Mouse (Mus musculus) myocyte (in vitro differentiated cells): Measurements from ENCODE around the gene Muc5b.

Experiments used
- CEBPB ChIP-seq: IDR thresholded peaks from 2 replicates; pipeline ENCODE4 v1.6.1; 2011; ENCODE audit warnings: mild to moderate bottlenecking, moderate library complexity; ENCODE audit not compliant: poor library complexity, insufficient read depth, severe bottlenecking
- E2F4 ChIP-seq: IDR thresholded peaks from one replicate; pipeline ENCODE4 v1.6.1; 2011; ENCODE audit warnings: mild to moderate bottlenecking, control low read depth, moderate library complexity; ENCODE audit not compliant: insufficient read depth
- MAX ChIP-seq: IDR thresholded peaks from one replicate; pipeline ENCODE4 v1.6.1; 2011; ENCODE audit warnings: low read depth, mild to moderate bottlenecking, control low read depth
- MYOD1 ChIP-seq, 3 experiments: IDR thresholded peaks; one replicate each; pipeline ENCODE4 v1.6.1; 2011; ENCODE audit warnings: control low read depth in 2 of 3, low read depth in 2 of 3, mild to moderate bottlenecking in 2 of 3, moderate library complexity in 1 of 3; ENCODE audit not compliant: insufficient read length in 2 of 3, control insufficient read depth in 1 of 3
- POLR2A ChIP-seq: IDR thresholded peaks from one replicate; pipeline ENCODE4 v1.6.1; 2011; ENCODE audit warnings: low read depth, mild to moderate bottlenecking, control low read depth, moderate library complexity; ENCODE audit not compliant: insufficient read length
- POLR2AphosphoS2 ChIP-seq: IDR thresholded peaks from one replicate; pipeline ENCODE4 v1.6.1; 2011; ENCODE audit warnings: low read depth, control low read depth; ENCODE audit not compliant: insufficient read length
- SRF ChIP-seq: IDR thresholded peaks from one replicate; pipeline ENCODE4 v1.6.1; 2011; ENCODE audit warnings: low read depth; ENCODE audit not compliant: control insufficient read depth, insufficient read length
- TCF12 ChIP-seq: IDR thresholded peaks from one replicate; pipeline ENCODE4 v1.6.1; 2011; ENCODE audit warnings: mild to moderate bottlenecking, control low read depth; ENCODE audit not compliant: poor library complexity, insufficient read depth, severe bottlenecking
- TCF3 ChIP-seq: IDR thresholded peaks from one replicate; pipeline ENCODE4 v1.6.1; 2011; ENCODE audit warnings: low read depth, control low read depth; ENCODE audit not compliant: insufficient read length
- USF1 ChIP-seq: IDR thresholded peaks from one replicate; pipeline ENCODE4 v1.6.1; 2011; ENCODE audit warnings: low read depth, mild to moderate bottlenecking, control low read depth, moderate library complexity

GRCm38 (mm10) chr7:141805384-141805783, 33.5 kb upstream of the Muc5b start:
- TF ChIP-seq TCF3 = no peak
- TF ChIP-seq POLR2AphosphoS2 = no peak
- TF ChIP-seq TCF12 = no peak
- no peak for TF ChIP-seq POLR2A
- no peak for TF ChIP-seq E2F4
- TF ChIP-seq SRF = no peak
- TF ChIP-seq USF1 = no peak
- TF ChIP-seq MAX = no peak
- no peak for TF ChIP-seq MYOD1 (IDR thresholded peaks at IDR 0.05; ENCODE audit: control insufficient read depth in 1 of 3, insufficient read length in 2 of 3, low read depth in 2 of 3)
- TF ChIP-seq CEBPB = no peak
